Mouse (Mus musculus) hindbrain, embryonic 16.5 days (tissue): ENCODE measurements at regions not wholly inside any gene's neighbourhood (a gene's known extent, or its start where the extent isn't known, plus 50 kb on each side); places are given as distances from the start of the nearest gene placed in this dataset.

ENCODE experiments used
- ATAC-seq: fragments of 200-750 bp; cut with Nextera tagmentation; 2 replicates; pipeline ENCODE4 v1.8.0; 2017; ENCODE audit warnings: moderate TSS enrichment, moderate library complexity
- H3K27ac ChIP-seq: fragments of 300-500 bp; sonication (generic); 2 replicates; pipeline ENCODE4 v1.5.1; 2014; ENCODE audit warnings: low read depth, mild to moderate bottlenecking, control low read depth, low read length, moderate library complexity
- H3K27me3 ChIP-seq: fragments of 300-500 bp; sonication (generic); replicated peaks from 2 replicates; pipeline ENCODE4 v1.6.1; 2014; ENCODE audit warnings: low read length; ENCODE audit not compliant: control insufficient read depth, insufficient read depth
- H3K36me3 ChIP-seq: fragments of 300-500 bp; sonication (generic); 2 replicates; pipeline ENCODE4 v1.6.1; 2014; ENCODE audit warnings: mild to moderate bottlenecking, low read length, moderate library complexity, mixed read lengths; ENCODE audit not compliant: control insufficient read depth, insufficient read depth
- H3K4me1 ChIP-seq: fragments of 300-500 bp; sonication (generic); 2 replicates; pipeline ENCODE4 v1.6.1; 2014; ENCODE audit warnings: low read depth, low read length; ENCODE audit not compliant: control insufficient read depth, insufficient read depth
- H3K4me2 ChIP-seq: fragments of 300-500 bp; sonication (generic); 2 replicates; pipeline ENCODE4 v1.6.1; 2014; ENCODE audit warnings: mild to moderate bottlenecking, low read length, control low read depth, moderate library complexity
- H3K4me3 ChIP-seq: fragments of 300-500 bp; sonication (generic); 2 replicates; pipeline ENCODE4 v1.5.1; 2014; ENCODE audit warnings: mild to moderate bottlenecking, low read length, control low read depth, moderate library complexity
- H3K9ac ChIP-seq: fragments of 300-500 bp; sonication (generic); 2 replicates; pipeline ENCODE4 v1.6.1; 2014; ENCODE audit warnings: low read depth, mild to moderate bottlenecking, control low read depth, low read length, moderate library complexity
- H3K9me3 ChIP-seq: fragments of 300-500 bp; sonication (generic); 2 replicates; pipeline ENCODE4 v1.6.1; 2014; ENCODE audit warnings: mild to moderate bottlenecking, low read length, moderate library complexity; ENCODE audit not compliant: control insufficient read depth
- WGBS: fragments of 180-500 bp; shearing (Covaris S2); extraction: QIAGEN DNeasy Blood & Tissue Kit; methylation state at CpG from one replicate; pipeline ENCODE4 v1.1.7; 2014; 5-methylcytosine and 5-hydroxymethylcytosine counted together

DNA sequence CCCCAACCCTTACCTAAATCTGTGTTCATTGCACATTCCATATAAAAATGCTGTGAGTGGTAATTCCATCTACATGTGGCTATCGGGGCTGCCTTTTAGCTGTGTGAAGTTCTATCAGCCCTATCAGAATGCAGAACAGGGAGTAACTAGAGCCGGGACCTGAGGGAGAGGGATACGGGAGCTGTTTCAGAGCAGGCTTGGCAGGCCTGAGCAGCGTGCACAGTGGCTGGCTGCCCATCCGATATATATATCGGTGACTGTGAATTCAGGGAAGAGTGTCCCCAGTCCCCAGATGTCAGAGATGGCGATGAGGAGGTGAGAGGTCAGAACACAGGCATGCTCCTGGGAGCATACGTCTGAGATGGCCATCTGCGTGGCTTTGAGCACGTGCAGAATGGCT is 79.0 kb downstream of the Arl4c start:
- H3K9ac ChIP-seq, result no peak overlapping the region
- H3K27ac ChIP-seq, result peak overlapping the region; percentile 6; the same call in 1 of the 2 replicates
- H3K9me3 ChIP-seq, result peaks cover 1% of the 10 kb centered on the region; the same call in 1 of the 2 replicates
- WGBS, result 38% methylated on average over 10 of the region's 10 CpGs
- no peaks in the 10 kb centered on the region for H3K27me3 ChIP-seq
- no peak overlapping the region for H3K4me3 ChIP-seq
- H3K4me1 ChIP-seq, result peaks cover 11% of the 10 kb centered on the region
- H3K4me2 ChIP-seq, result no peak overlapping the region
- no peaks in the 10 kb centered on the region for H3K36me3 ChIP-seq
- peak; percentile 63 for ATAC-seq

DNA sequence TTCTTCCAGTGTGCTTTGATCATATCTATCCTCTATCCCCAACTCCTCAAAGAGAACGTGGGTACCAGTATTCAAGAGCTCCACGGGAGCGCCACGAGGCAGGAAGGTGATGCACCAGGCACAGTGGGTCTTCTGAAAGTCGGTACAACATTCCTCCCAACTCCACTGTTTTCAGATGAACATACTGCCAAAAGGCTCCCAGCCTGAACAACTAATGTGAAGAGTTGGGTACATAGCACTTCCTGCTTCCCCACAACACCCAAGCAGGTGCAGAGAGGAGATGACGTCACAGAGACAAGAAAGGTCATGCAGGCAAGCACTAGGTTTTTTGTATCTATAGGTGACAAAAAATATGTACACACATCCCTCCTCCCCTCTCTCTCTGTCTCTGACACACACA is 79.7 kb downstream of the Arl4c start:
- H3K36me3 ChIP-seq, result no peaks in the 10 kb centered on the region
- H3K4me1 ChIP-seq, result peaks cover 11% of the 10 kb centered on the region
- no peaks in the 10 kb centered on the region for H3K27me3 ChIP-seq
- H3K27ac ChIP-seq, result no peak overlapping the region
- no peak overlapping the region for H3K4me2 ChIP-seq
- no peak for ATAC-seq
- H3K9ac ChIP-seq, result no peak overlapping the region
- WGBS, result 83% methylated on average over 6 of the region's 6 CpGs
- H3K9me3 ChIP-seq, result peaks cover 3% of the 10 kb centered on the region; the same call in 1 of the 2 replicates
- no peak overlapping the region for H3K4me3 ChIP-seq

DNA sequence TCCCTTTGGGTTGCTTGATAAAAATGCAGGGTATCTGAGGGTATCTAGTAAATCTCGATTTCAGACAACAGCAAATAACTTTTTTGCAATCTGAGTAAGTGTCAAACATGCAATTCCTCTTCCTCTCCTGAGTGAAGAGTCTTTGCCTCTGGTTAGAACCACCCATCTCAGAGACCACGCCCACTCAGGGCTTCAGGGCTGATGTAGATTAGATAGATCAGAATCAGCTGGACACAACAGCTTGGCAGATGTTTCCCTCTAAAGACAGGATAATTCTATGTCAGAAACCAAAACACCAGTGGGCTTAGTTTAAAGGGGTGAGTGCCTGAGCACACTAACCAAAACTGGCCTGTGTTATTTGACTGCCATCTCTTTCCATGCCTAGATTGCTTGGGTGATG is 80.8 kb downstream of the Arl4c start:
- Histone ChIP-seq H3K4me2 (no peak overlapping the region), H3K4me3 (no peak overlapping the region), H3K27me3 (no peaks in the 10 kb centered on the region), H3K36me3 (no peaks in the 10 kb centered on the region), H3K9me3 (peaks cover 3% of the 10 kb centered on the region; the same call in 1 of the 2 replicates), H3K4me1 (peaks cover 11% of the 10 kb centered on the region), H3K9ac (no peak overlapping the region), H3K27ac (no peak overlapping the region)
- WGBS, result 76% methylated on average over 2 of the region's 2 CpGs
- ATAC-seq, result no peak

DNA sequence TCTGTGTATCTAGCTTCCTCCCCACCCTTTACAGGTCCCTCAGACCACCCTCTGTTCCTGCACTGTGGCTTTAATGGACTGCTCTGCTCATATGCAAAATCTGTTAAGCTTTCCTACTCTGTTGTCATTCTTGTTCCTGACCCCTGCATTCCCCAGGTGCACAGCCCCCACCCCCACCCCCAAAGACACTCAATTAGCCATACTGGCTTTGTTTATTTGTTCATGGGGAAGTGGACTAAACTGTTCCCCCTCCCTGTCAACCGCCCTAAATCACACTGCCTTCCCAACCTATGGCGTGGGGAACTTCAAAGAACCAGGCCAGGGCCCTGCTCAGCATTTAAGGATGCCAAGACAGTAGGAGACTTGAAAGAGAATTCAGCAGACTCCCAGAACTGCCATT is 89.0 kb downstream of the Arl4c start:
- H3K36me3 ChIP-seq, result no peaks in the 10 kb centered on the region
- H3K9me3 ChIP-seq, result peaks cover 1% of the 10 kb centered on the region; the same call in 1 of the 2 replicates
- H3K4me1 ChIP-seq, result no peaks in the 10 kb centered on the region
- WGBS, result 13% methylated on average over 2 of the region's 2 CpGs
- ATAC-seq, result no peak
- no peak overlapping the region for H3K9ac ChIP-seq
- no peak overlapping the region for H3K4me3 ChIP-seq
- H3K4me2 ChIP-seq, result no peak overlapping the region
- H3K27me3 ChIP-seq, result no peaks in the 10 kb centered on the region
- H3K27ac ChIP-seq, result no peak overlapping the region

DNA sequence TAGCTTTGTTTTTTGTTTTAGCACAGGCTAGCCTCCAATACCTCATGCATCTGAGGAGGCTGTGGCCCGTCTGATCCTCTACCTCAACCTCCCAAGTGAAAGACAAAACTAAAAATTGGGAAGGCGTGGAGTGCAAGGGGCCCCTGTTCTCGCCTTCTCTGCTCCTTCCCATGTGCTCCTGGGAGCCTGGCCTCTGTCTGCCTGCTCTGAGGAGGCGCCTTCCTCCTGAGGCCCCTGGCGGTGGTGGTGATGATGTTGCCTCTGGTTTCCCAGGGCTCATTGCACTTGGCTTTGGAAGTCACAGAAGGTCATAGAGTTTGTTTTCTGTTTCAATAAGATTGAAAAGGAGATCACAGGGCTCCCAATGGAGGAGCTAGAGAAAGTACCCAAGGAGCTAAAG is 90.8 kb downstream of the Arl4c start:
- ATAC-seq, result no peak
- Histone ChIP-seq H3K36me3 (no peaks in the 10 kb centered on the region), H3K9ac (no peak overlapping the region), H3K27ac (no peak overlapping the region), H3K4me2 (no peak overlapping the region), H3K4me3 (no peak overlapping the region), H3K4me1 (no peaks in the 10 kb centered on the region), H3K27me3 (no peaks in the 10 kb centered on the region), H3K9me3 (no peaks in the 10 kb centered on the region)
- 79% methylated on average over 5 of the region's 5 CpGs for WGBS

DNA sequence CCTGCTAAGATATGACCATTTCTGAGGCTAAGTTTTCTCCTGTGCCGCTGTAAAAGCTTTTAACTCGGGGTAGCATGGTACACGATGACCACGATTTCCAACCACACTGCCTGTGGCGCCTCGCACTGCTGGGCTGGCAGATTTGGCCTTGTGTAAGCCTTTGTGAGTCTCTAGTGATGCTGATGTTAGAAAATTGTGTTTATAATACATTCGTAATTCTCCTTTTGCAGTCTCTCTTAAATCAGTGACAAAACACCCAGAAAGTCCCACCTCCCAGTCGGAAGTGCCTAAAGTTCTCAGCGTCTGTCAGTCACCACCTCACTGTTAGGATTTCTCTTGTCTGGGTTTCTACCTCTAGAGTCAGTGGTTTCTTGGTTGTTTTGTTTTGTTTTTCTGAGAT is 91.2 kb downstream of the Arl4c start:
- H3K36me3 ChIP-seq, result no peaks in the 10 kb centered on the region
- H3K4me3 ChIP-seq, result no peak overlapping the region
- no peaks in the 10 kb centered on the region for H3K9me3 ChIP-seq
- no peak overlapping the region for H3K4me2 ChIP-seq
- 92% methylated on average over 9 of the region's 9 CpGs for WGBS
- H3K27ac ChIP-seq, result no peak overlapping the region
- H3K27me3 ChIP-seq, result no peaks in the 10 kb centered on the region
- no peaks in the 10 kb centered on the region for H3K4me1 ChIP-seq
- no peak overlapping the region for H3K9ac ChIP-seq
- no peak for ATAC-seq

DNA sequence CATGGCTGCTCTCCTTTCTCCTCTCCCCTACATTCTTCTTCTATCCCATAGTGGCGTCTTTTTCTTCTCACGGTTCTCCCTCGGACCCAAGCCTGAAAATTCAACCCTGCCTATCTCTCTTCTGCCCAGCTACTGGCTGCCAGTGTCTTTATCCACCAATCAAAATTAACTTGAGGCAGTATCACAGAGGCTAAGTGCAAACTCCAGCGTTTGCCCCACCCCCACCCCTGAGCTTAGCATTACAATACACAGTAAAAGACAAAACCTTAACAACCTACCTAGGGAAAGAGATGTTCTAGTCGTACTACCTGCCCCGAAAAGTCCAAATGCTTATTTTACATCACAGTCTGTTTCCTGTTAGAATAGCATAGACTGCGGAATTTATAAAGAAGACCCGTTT is 93.2 kb downstream of the Arl4c start:
- 47% methylated on average over 8 of the region's 8 CpGs for WGBS
- Histone ChIP-seq H3K4me2 (no peak overlapping the region), H3K9ac (no peak overlapping the region), H3K36me3 (no peaks in the 10 kb centered on the region), H3K27ac (no peak overlapping the region), H3K9me3 (no peaks in the 10 kb centered on the region), H3K27me3 (no peaks in the 10 kb centered on the region), H3K4me1 (no peaks in the 10 kb centered on the region), H3K4me3 (no peak overlapping the region)
- no peak for ATAC-seq

DNA sequence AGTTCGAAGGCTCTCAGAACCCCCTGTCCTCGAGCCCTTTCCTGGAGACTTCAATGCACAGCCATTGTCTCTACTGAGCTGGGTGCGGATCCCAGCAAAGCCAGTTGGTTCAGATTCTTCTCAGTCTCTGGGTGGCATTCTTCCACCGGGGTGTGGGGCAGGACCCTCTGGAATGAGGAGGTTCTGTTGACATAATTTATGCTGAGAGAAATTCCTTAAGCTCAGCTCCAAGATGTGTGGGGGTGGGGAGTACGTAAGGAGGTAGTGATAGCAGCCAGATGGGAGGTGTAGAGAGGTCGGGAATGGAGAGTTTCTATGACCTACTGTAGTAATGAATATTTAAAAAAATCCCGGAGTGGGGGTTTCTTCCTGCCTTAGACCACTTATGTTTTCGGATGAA is 93.8 kb downstream of the Arl4c start:
- ATAC-seq, result no peak
- Histone ChIP-seq H3K4me3 (no peak overlapping the region), H3K27me3 (no peaks in the 10 kb centered on the region), H3K27ac (no peak overlapping the region), H3K4me2 (no peak overlapping the region), H3K36me3 (no peaks in the 10 kb centered on the region), H3K9me3 (no peaks in the 10 kb centered on the region), H3K4me1 (no peaks in the 10 kb centered on the region), H3K9ac (no peak overlapping the region)
- WGBS, result 50% methylated on average over 8 of the region's 8 CpGs

DNA sequence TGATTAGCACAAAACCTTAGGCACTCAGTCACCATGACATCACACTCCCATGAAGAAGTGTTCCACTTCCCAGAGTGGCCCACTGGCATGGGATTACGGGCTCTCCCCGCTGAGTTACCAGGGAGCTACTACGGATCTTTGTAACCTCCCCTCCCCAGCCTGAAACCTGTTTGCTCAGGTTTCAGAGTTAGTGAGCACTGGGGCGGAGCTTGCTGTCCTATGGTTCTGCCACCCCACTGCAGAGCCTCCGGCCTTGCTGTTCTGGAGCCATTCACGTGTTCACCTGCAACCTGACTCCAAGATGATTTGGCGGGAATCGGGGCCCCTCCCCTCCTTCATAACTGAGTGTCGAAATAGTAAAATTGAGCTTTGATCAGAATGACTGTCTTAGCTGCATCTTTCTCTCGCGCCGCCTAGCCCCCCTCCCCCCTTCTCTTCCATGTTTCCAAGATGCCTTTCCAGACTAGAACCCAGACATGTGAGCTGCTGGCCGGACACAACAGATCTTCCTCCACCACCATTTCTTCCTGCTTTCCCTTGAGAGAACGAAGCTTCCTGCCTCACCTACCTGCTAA is 95.8 kb upstream of the Glrp1 start:
- WGBS, result 61% methylated on average over 14 of the region's 14 CpGs
- Histone ChIP-seq H3K27me3 (no peaks in the 10 kb centered on the region), H3K4me2 (no peak overlapping the region), H3K4me1 (no peaks in the 10 kb centered on the region), H3K27ac (no peak overlapping the region), H3K9me3 (no peaks in the 10 kb centered on the region), H3K9ac (no peak overlapping the region), H3K36me3 (no peaks in the 10 kb centered on the region), H3K4me3 (no peak overlapping the region)
- ATAC-seq, result no peak

DNA sequence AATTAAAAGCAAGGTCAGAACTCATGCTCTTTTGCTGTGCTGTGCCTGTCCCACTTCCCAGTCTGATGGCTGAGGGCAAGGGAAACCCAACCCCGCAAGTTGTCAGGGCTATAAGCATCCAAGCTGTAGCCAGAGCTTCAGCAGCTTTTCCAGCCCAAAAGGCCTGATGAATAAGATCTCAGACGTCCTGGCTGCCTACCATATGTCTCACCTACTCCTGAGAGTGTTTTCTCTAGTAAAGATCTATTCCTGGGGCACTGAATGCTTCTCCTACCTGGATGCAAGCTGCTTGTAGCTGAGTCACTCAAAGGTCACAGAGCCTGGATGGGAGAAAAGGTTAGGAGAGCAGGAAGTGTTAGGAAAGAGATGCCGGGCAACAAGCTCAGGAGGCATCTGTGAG is 92.4 kb upstream of the Glrp1 start:
- no peak for ATAC-seq
- H3K4me1 ChIP-seq, result no peaks in the 10 kb centered on the region

More for the DNA sequence above, 92.4 kb upstream of the Glrp1 start:
- Histone ChIP-seq H3K27me3 (no peaks in the 10 kb centered on the region), H3K9me3 (no peaks in the 10 kb centered on the region), H3K4me2 (no peak overlapping the region), H3K36me3 (no peaks in the 10 kb centered on the region), H3K9ac (no peak overlapping the region), H3K4me3 (no peak overlapping the region), H3K27ac (no peak overlapping the region)
- WGBS, result 78% methylated on average over 3 of the region's 3 CpGs
